Mouse (Mus musculus) neural tube, embryonic 13.5 days (tissue): ENCODE data around the gene Ms4a14. TPM values are rescaled to one million over a fixed set of nuclear protein-coding genes. Genes with fewer than 3 reads are reported as not detected.
"Not testable (repeated sequence)": the region's sequence is repeated elsewhere in the genome, so short reads cannot be mapped to it uniquely, and the experiment has no call there.

Source experiments
- ATAC-seq: fragments of 200-750 bp; cut with Nextera tagmentation; 2 replicates; pipeline ENCODE4 v1.8.0; 2017; ENCODE audit warnings: low read depth, mild to moderate bottlenecking, moderate TSS enrichment, moderate library complexity
- H3K27ac ChIP-seq: fragments of 300-500 bp; sonication (generic); replicated peaks from 2 replicates; pipeline ENCODE4 v1.5.1; 2015; ENCODE audit warnings: moderate library complexity, mild to moderate bottlenecking, inconsistent platforms
- H3K27me3 ChIP-seq: fragments of 300-500 bp; sonication (generic); 2 replicates; pipeline ENCODE4 v1.6.1; 2015; ENCODE audit warnings: mild to moderate bottlenecking, inconsistent platforms
- H3K36me3 ChIP-seq: fragments of 300-500 bp; sonication (generic); 2 replicates; pipeline ENCODE4 v1.6.1; 2015; ENCODE audit warnings: mild to moderate bottlenecking, inconsistent platforms
- H3K4me1 ChIP-seq: fragments of 300-500 bp; sonication (generic); replicated peaks from 2 replicates; pipeline ENCODE4 v1.6.1; 2015; ENCODE audit warnings: inconsistent platforms
- H3K4me2 ChIP-seq: fragments of 300-500 bp; sonication (generic); 2 replicates; pipeline ENCODE4 v1.6.1; 2015; ENCODE audit warnings: inconsistent platforms, mild to moderate bottlenecking, moderate library complexity
- H3K4me3 ChIP-seq: fragments of 300-500 bp; sonication (generic); 2 replicates; pipeline ENCODE4 v1.5.1; 2015; ENCODE audit warnings: mild to moderate bottlenecking, inconsistent platforms
- H3K9ac ChIP-seq: fragments of 300-500 bp; sonication (generic); 2 replicates; pipeline ENCODE4 v1.6.1; 2015; ENCODE audit warnings: moderate library complexity, mild to moderate bottlenecking, inconsistent platforms
- H3K9me3 ChIP-seq: fragments of 300-500 bp; sonication (generic); 2 replicates; pipeline ENCODE4 v1.6.1; 2016; ENCODE audit warnings: inconsistent platforms
- WGBS: fragments of 180-500 bp; shearing (Covaris S2); methylation state at CpG from one replicate; pipeline ENCODE4 v1.1.7; 2015; 5-methylcytosine and 5-hydroxymethylcytosine counted together
- polyA plus RNA-seq: library from polyadenylated mRNA; unstranded; fragments of >200 nt; fragmentation: Nextera tagmentation; extraction: Ambion mirVana; gene quantifications from 2 replicates; pipeline ENCODE4 v1.2.1, GENCODE M21; 2015

The Ms4a14 gene
- polyA plus RNA-seq, result 0.08 TPM in 1 of 2 replicates, not detected in the other

DNA sequence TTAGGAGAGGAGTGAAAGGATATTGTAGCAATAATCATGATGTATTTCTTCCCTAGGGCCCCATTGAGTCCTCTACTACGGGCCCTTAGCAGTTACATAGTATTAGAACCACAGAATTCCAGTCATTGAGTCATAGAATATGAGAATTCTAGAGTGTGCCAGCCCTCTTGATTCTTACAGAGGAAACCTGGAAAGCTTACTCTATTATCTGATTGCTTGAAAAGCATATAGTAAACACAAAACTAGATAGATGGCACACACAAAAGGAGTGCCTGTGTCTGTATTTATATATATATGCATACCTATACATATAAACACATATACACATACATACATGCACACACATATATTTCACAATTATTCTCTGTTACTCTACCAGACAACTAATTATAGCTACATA is at the start of gene Ms4a14:
Gene Ms4a14, minus strand, starts transcription at position 101 of the 400 bp plus-strand sequence.
- H3K4me3 ChIP-seq, result no peak within 1 kb of the TSS
- H3K9ac ChIP-seq, result no peak within 1 kb of the TSS
- H3K4me1 ChIP-seq, result no peaks in the 10 kb centered on the region
- H3K36me3 ChIP-seq, result no peaks in the 10 kb centered on the region
- no peak for ATAC-seq
- no peak within 1 kb of the TSS for H3K4me2 ChIP-seq
- no peaks in the 10 kb centered on the region for H3K9me3 ChIP-seq
- H3K27me3 ChIP-seq, result no peaks in the 10 kb centered on the region
- WGBS, result 58% methylated on average over 1 of the region's 1 CpGs
- H3K27ac ChIP-seq, result no peak within 1 kb of the TSS

DNA sequence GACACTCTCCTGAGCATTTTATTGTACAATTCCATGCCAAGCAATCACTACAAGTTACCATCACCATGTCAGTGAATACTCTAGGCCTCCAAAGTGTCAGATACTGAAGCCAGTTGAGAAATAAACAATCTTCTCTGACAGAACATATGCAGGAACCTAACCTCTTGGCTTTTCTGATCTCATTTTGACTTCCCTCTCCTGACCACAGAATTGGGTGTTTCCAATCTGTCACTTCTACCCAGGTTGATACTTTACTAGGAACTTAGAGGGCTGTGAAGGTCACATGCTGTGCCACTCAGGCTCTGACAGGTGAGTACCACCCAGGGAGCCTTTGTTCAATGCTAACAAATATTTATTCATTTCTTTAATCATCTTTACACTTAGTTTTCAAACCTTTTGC is 47.7 kb upstream of the Ms4a14 start:
- no peaks in the 10 kb centered on the region for H3K9me3 ChIP-seq
- H3K27me3 ChIP-seq, result no peaks in the 10 kb centered on the region
- ATAC-seq, result no peak
- no peak overlapping the region for H3K27ac ChIP-seq
- no peak overlapping the region for H3K4me2 ChIP-seq
- H3K9ac ChIP-seq, result no peak overlapping the region
- H3K36me3 ChIP-seq, result no peaks in the 10 kb centered on the region
- H3K4me1 ChIP-seq, result no peaks in the 10 kb centered on the region
- H3K4me3 ChIP-seq, result no peak overlapping the region

DNA sequence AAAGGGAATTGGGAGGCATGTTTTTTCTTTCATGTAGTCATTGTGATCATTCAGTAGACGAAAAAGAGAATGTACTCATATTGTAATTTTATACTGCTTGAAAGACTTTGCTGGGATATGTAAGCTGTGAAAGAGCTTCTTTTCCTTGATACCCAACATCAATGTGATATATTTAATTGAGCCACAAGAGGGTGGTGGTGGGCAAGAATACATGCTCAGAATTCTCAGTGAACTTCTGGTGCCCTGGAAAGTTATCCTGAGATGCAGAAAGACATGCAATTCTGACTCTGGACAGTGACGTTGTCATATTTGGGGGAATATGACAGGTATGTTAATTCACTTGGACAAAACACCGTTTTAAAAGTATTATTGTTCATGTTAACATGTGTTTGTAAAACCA is 45.9 kb upstream of the Ms4a14 start:
- Histone ChIP-seq H3K4me3 (no peak overlapping the region), H3K36me3 (no peaks in the 10 kb centered on the region), H3K4me1 (no peaks in the 10 kb centered on the region), H3K9ac (no peak overlapping the region), H3K27ac (no peak overlapping the region), H3K9me3 (no peaks in the 10 kb centered on the region), H3K4me2 (no peak overlapping the region), H3K27me3 (no peaks in the 10 kb centered on the region)
- no peak for ATAC-seq
- WGBS, result 70% methylated on average over 3 of the region's 3 CpGs

DNA sequence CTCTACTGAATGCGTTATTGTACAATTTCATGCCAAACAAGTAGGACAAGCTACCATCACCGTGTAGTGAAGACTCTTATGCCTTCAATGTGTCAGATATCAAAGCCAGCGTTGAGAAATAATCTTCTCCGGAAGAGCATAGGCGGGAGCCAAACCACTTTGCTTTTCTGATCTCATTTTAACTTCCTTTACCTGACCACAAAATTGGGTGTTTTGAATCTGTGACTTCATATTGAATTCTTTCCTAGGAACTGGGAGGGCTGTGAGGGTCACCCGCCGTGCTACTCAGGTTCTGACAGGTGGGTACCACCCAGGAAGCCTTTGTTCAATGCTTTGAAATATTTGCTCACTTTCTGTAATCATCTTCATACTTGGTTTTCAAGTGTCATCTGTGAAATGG is 41.5 kb upstream of the Ms4a14 start:
- Histone ChIP-seq H3K27me3 (no peaks in the 10 kb centered on the region), H3K36me3 (no peaks in the 10 kb centered on the region), H3K9ac (no peak overlapping the region), H3K4me2 (no peak overlapping the region), H3K27ac (no peak overlapping the region), H3K4me3 (no peak overlapping the region), H3K4me1 (no peaks in the 10 kb centered on the region), H3K9me3 (no peaks in the 10 kb centered on the region)
- ATAC-seq, result no peak
- 91% methylated on average over 7 of the region's 7 CpGs for WGBS

DNA sequence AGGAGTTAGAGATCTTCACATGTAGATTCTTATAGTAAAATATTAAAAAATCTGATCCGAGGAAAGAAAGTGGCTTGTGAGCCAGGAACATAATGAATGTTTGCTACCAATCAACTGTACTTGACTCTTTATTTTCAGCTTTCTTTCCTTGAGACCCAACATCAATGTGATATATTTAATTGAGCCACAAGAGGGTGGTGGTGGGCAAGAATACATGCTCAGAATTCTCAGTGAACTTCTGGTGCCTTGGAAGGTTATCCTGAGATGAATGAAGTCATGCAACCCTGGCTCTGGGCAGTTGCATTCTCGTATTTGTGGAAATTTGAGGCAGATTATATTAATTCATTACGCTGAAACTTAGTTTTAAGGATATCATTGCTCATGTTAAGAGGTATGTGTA is 37.6 kb upstream of the Ms4a14 start:
- 57% methylated on average over 3 of the region's 3 CpGs for WGBS
- no peaks in the 10 kb centered on the region for H3K27me3 ChIP-seq
- ATAC-seq, result no peak

DNA sequence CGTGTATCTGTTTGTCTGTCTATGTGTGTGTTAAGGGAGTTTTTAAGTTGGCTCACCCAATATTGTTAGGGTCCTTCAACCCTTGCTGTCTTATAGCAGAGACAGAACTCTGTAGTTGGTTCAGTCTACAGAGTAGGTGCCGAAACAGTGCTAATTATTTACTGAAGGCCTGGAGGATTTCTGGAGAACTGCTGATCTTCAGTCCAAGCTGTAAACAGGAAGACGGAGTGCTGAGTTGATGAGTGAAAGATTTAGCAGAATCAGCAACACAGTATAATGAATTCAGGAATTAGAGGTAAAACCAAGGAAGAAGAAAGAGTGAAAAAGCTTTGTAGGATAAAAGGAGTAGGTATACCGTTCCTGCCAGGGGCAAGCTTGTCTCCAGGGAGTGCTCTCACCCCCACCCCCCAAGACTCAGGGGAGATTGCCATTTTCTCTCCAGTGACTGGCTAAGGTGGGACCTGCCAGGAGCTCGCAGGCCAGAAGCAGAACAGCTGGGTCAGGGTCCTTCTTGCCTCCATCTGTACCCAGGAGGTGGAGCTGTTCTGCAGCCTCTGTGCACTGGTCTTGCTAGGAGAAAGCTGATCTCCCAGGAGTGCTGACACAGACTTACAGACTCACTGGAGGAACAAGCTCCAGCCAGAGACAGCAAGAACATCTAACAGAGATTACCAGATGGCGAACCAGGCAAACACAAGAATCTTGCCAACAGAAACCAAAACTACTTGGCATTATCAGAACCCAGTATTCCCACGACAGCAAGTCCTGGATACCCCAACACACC is 35.6 kb upstream of the Ms4a14 start:
- Histone ChIP-seq H3K4me2 (no peak overlapping the region), H3K9me3 (no peaks in the 10 kb centered on the region), H3K36me3 (no peaks in the 10 kb centered on the region), H3K4me3 (no peak overlapping the region), H3K27ac (no peak overlapping the region), H3K4me1 (no peaks in the 10 kb centered on the region), H3K9ac (no peak overlapping the region), H3K27me3 (no peaks in the 10 kb centered on the region)
- WGBS, result 72% methylated on average over 7 of the region's 7 CpGs
- no peak for ATAC-seq

More for the DNA sequence above, 37.6 kb upstream of the Ms4a14 start:
- Histone ChIP-seq H3K36me3 (no peaks in the 10 kb centered on the region), H3K4me2 (no peak overlapping the region), H3K4me3 (no peak overlapping the region), H3K4me1 (no peaks in the 10 kb centered on the region), H3K9ac (no peak overlapping the region), H3K27ac (no peak overlapping the region), H3K9me3 (no peaks in the 10 kb centered on the region)

DNA sequence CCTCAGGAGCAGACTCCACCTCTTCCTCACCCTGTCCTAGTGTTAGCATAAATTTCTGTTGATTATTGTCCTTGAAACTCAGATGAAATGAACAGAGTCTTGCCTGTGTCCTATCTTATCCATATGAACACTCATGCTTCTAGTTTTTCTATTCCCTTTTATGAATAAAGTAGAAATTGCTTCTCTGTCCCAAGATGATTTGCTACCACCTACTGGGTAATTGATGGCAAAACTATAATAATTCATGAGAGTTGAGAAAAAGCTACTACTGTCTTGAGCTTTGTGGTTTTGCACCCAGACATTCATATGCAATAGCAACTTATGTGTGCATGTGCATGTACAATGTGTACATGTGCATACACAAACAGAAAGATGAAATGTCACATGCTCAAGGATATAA is 29.7 kb upstream of the Ms4a14 start:
- Histone ChIP-seq H3K9ac (no peak overlapping the region), H3K36me3 (no peaks in the 10 kb centered on the region), H3K4me2 (no peak overlapping the region), H3K9me3 (no peaks in the 10 kb centered on the region), H3K4me3 (no peak overlapping the region), H3K27me3 (no peaks in the 10 kb centered on the region), H3K4me1 (no peaks in the 10 kb centered on the region), H3K27ac (no peak overlapping the region)
- ATAC-seq, result no peak

DNA sequence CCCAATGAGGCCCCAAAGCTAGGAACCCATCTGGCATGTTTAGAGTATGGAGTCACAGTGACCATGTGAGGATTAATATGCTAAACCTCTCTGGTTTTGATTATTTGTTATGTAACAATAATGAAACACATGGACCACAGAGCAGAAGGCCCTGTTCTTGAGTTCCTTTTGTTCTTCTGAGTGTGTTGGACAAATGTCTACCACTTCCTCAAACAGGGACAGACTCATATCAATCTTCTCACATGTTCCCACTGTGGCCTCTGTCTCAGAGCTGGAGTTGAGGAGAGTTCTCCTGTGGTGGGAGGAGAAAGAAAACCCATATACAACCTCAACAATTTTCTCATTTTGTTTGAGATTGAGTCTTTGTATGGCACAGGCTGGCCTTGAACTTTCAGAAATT is 28.9 kb upstream of the Ms4a14 start:
- Histone ChIP-seq H3K9me3 (no peaks in the 10 kb centered on the region), H3K4me3 (no peak overlapping the region), H3K36me3 (no peaks in the 10 kb centered on the region), H3K4me2 (no peak overlapping the region), H3K4me1 (no peaks in the 10 kb centered on the region), H3K9ac (no peak overlapping the region), H3K27me3 (no peaks in the 10 kb centered on the region), H3K27ac (no peak overlapping the region)
- ATAC-seq, result no peak

DNA sequence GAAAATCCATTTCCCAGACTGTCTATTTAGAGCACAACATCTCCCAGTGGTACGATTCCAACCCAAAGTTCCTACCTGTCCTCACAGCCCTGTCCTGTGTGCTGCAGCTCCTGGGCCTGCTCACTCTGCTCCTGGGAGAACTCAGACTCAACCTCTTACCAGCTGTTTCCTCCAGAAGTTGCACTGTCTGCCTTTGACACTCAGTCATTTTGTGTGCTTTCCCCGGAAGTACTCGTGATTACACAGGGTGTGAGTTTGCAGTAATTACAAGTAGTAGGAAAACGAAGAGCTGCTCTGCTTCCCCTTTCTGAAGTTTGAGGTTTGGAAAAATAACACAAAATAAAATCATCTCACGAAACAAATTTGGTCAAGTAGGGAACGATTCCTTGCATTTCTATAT is 21.7 kb upstream of the Ms4a14 start, which contains the start of gene Ms4a7:
Gene Ms4a7, minus strand, starts transcription at position 215 of the 400 bp plus-strand sequence.
- WGBS, result 86% methylated on average over 6 of the region's 6 CpGs
- no peak within 1 kb of the TSS for H3K9ac ChIP-seq

DNA sequence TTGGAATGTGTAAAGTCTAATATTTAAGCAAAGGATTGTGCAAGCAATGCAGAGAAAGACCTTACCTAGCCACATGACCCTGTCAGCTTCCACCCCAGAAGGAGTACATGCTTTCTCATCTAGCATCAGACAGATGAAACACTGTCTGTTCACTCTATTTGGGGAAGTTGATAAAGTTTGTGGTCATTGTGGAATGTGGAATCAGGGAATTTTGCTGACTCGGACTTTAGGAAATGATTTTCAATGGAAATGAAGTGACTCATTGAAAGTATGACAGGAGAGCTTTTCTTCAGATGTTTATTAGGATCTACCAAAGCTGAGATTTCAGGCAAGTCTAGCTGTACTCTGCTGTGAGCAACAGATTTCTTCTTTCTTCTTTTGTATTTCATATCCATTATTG is 6.9 kb upstream of the Ms4a14 start:
- no peaks in the 10 kb centered on the region for H3K27me3 ChIP-seq
- H3K9me3 ChIP-seq, result no peaks in the 10 kb centered on the region
- WGBS, result 84% methylated on average over 1 of the region's 1 CpGs
- H3K36me3 ChIP-seq, result no peaks in the 10 kb centered on the region
- H3K27ac ChIP-seq, result no peak overlapping the region
- H3K4me2 ChIP-seq, result no peak overlapping the region
- no peak for ATAC-seq
- no peak overlapping the region for H3K4me3 ChIP-seq
- no peak overlapping the region for H3K9ac ChIP-seq
- no peaks in the 10 kb centered on the region for H3K4me1 ChIP-seq

More for the DNA sequence above, 21.7 kb upstream of the Ms4a14 start, which contains the start of gene Ms4a7:
- Histone ChIP-seq H3K4me3 (no peak within 1 kb of the TSS), H3K27ac (no peak within 1 kb of the TSS), H3K36me3 (no peaks in the 10 kb centered on the region), H3K4me1 (no peaks in the 10 kb centered on the region), H3K9me3 (no peaks in the 10 kb centered on the region), H3K4me2 (no peak within 1 kb of the TSS), H3K27me3 (no peaks in the 10 kb centered on the region)
- no peak for ATAC-seq

DNA sequence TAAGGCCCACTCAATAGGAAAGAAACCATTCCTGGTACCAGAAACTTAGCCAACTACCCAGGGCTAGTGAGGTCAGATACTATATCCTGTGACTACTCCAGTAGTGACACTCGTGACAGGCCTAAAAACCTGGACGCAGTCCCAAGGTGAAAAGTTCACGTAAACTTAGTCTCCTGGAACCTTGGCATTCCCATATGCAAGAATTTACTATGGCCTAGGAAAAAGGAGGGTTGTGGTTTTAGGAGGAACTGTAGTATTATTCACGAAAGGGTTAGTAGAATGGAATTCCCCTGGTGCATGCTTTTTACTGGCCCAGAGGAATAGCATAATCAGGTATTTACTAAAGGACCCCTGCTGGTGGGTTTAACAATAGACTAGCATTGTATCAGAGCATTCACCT is 2.5 kb upstream of the Ms4a14 start:
- 86% methylated on average over 4 of the region's 4 CpGs for WGBS
- Histone ChIP-seq H3K9me3 (no peaks in the 10 kb centered on the region), H3K4me1 (no peaks in the 10 kb centered on the region), H3K9ac (no peak overlapping the region), H3K4me3 (no peak overlapping the region), H3K27ac (no peak overlapping the region), H3K36me3 (no peaks in the 10 kb centered on the region), H3K4me2 (no peak overlapping the region), H3K27me3 (no peaks in the 10 kb centered on the region)
- no peak for ATAC-seq

DNA sequence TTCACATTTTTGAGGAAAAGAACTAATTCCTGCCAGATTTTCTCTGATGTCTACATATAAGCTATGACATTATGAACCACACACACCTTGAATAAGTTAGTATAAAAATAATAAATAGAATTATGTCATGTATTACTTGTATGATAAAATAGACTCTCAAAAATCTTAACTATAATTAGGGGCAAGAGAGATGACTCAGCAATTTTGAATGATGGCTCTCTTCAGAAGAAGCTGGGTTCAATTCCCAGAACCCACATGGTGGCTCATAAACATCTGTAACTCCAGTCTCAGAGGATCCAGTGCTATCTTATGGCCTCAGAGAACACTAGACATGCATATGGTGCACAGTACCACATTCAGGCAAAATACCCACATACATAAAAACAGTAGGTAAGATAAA is 5.4 kb downstream of the Ms4a14 start:
- H3K36me3 ChIP-seq, result no peaks in the 10 kb centered on the region
- H3K27me3 ChIP-seq, result no peaks in the 10 kb centered on the region
- no peak for ATAC-seq
- H3K4me3 ChIP-seq, result no peak overlapping the region
- no peaks in the 10 kb centered on the region for H3K4me1 ChIP-seq
- no peak overlapping the region for H3K27ac ChIP-seq
- H3K9me3 ChIP-seq, result no peaks in the 10 kb centered on the region
- H3K9ac ChIP-seq, result no peak overlapping the region
- no peak overlapping the region for H3K4me2 ChIP-seq

DNA sequence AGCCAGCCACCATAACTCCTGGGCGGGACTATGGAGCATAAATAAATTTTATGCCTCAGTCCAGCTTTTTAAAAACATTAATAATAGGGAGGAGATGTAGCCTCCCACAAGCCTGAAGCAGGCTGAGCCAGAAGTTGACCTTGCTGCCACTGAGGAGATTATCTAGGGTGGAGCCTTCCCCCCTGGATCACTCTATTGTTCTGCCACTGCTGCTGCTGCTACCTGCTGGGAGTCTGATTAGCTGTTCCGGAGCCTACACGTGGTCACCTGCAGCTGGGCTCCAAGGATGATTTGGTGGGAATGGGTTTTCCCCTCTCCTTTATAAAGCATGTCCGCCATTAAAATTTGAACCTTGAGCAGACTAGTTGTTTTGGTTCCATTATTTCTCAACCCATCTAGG is 14.7 kb downstream of the Ms4a14 start:
- not testable (repeated sequence) for H3K9ac ChIP-seq

More for the DNA sequence above, 14.7 kb downstream of the Ms4a14 start:
- H3K27ac ChIP-seq, H3K4me1 ChIP-seq, H3K9me3 ChIP-seq, H3K4me3 ChIP-seq, H3K27me3 ChIP-seq, ATAC-seq, H3K4me2 ChIP-seq, H3K36me3 ChIP-seq: not testable (repeated sequence)
- 52% methylated on average over 4 of the region's 4 CpGs for WGBS
